Mouse (Mus musculus) cerebellum, adult 2 months (tissue): ENCODE data around the gene Stx16.

ENCODE experiments used
- CTCF ChIP-seq: fragments of 200-500 bp; IDR thresholded peaks from 2 replicates; pipeline ENCODE4 v1.5.1; 2011; ENCODE audit warnings: low read depth, mild to moderate bottlenecking, control low read depth, low read length, moderate library complexity, borderline replicate concordance; ENCODE audit not compliant: insufficient read depth
- POLR2A ChIP-seq: fragments of 200-500 bp; IDR thresholded peaks from 2 replicates; pipeline ENCODE4 v1.6.1; 2011; ENCODE audit warnings: low read length, control low read depth, borderline replicate concordance; ENCODE audit not compliant: insufficient read depth

DNA sequence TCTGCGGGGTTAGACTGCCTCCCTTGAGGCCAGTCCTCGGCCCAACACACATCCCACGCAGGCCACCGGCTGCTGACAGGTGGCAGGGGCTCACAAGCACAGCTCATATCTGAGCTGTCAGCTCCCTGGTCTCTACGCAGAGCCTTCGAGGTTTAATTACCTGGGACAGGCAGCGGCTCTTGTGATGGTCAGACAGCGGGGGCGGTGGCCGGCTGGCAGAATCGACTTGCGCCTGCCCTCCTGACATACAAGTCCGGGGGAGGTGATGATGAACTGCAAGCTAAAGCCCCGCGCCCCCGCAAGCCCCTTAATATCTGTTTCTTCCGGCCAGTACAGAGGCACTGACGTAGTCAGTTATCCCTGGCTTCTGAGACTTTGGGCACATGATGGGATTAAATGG lies 36.8 kb downstream of the Stx16 start:
- no peak for TF ChIP-seq CTCF
- TF ChIP-seq POLR2A, result no peak
